Mouse (Mus musculus): Measurements from ENCODE around the gene Cacna2d3. TPM values are rescaled to one million over a fixed set of nuclear protein-coding genes. Genes with fewer than 3 reads are reported as not detected.

Cacna2d3 gene
- polyA plus RNA-seq, 1 experiment from 2014 or later: 42.0 TPM

DNA sequence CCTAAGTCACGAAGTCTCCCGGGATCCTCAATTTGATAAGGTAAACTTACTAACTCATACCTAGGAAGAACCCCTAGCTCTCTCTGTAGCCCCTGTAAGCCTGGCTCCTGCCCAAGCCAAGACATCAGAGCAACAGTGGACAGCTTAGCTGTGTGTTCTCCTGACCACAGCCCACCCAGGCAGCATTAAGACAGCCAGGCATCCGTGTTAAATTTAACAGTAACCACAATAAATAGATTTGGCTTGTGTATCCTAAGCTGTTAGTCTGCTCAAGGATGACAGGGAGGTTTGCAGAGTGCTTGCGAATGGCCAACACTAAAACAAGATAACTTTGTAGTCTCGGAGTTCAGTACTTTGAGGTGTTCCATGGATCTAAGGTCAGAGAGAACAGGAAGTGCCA, 768.3 kb downstream of the Cacna2d3 start:
- H3K4me2 ChIP-seq: no peak overlapping the region
- H3K9ac ChIP-seq: no peak overlapping the region
- H3K4me1 ChIP-seq (replicated peaks): peaks cover 40% of the 10 kb centered on the region
- WGBS: 76% methylated on average over 5 of the region's 5 CpGs
- no peaks in the 10 kb centered on the region for H3K27me3 ChIP-seq
- H3K36me3 ChIP-seq: no peaks in the 10 kb centered on the region
- no peaks in the 10 kb centered on the region for H3K9me3 ChIP-seq
- H3K4me3 ChIP-seq: no peak overlapping the region
- ATAC-seq (ENCODE audit: low FRiP score): no peak
- H3K27ac ChIP-seq: no peak overlapping the region

DNA sequence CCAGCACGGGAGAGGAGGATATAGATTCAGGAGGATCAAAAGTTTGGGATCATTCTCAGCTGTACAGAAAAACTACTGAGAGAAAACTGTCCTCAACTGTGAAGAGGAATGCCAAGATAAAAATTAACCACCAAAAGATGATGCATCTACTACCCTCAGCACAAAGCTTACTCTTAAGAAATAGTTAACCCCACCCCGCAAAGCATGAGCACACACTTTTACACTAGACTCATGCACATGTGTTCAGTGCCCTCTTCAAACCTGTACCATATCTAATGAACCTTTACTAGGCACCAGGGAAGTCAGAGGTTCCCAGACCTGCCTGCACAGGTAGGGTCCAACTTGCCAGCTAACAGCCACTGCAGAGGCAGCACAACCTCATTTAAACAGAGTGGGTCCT, 771.2 kb downstream of the Cacna2d3 start:
- H3K4me3 ChIP-seq: no peak overlapping the region
- H3K27ac ChIP-seq: no peak overlapping the region
- no peak for ATAC-seq (ENCODE audit: low FRiP score)
- no peaks in the 10 kb centered on the region for H3K27me3 ChIP-seq
- peaks cover 32% of the 10 kb centered on the region for H3K4me1 ChIP-seq (replicated peaks)
- no peak overlapping the region for H3K4me2 ChIP-seq
- no peaks in the 10 kb centered on the region for H3K9me3 ChIP-seq
- no peak overlapping the region for H3K9ac ChIP-seq
- H3K36me3 ChIP-seq: no peaks in the 10 kb centered on the region
- WGBS: 87% methylated on average over 2 of the region's 2 CpGs

DNA sequence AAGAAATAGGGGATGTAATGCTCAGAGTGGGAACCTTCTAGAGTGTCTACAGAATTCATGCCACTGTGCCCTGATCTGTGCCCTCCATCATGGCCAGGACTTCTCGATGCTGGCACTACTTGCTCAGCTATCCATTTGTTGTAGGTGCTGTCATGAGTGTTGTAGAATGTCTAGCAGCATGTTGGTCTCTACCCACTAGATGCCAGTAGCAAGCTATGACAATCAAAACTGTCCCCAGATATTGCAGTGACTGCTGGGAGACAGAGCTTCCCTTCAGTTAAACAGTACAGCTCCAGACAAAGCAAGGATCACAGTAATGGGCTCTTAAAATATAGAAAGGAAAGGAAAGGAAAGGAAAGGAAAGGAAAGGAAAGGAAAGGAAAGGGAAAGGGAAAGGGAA, 771.9 kb downstream of the Cacna2d3 start:
- Histone ChIP-seq H3K36me3 (no peaks in the 10 kb centered on the region), H3K4me1 (replicated peaks) (peaks cover 26% of the 10 kb centered on the region), H3K9me3 (no peaks in the 10 kb centered on the region), H3K9ac (no peak overlapping the region), H3K4me3 (no peak overlapping the region), H3K27ac (no peak overlapping the region), H3K27me3 (no peaks in the 10 kb centered on the region), H3K4me2 (no peak overlapping the region)
- WGBS: 93% methylated on average over 1 of the region's 1 CpGs
- no peak for ATAC-seq (ENCODE audit: low FRiP score)

DNA sequence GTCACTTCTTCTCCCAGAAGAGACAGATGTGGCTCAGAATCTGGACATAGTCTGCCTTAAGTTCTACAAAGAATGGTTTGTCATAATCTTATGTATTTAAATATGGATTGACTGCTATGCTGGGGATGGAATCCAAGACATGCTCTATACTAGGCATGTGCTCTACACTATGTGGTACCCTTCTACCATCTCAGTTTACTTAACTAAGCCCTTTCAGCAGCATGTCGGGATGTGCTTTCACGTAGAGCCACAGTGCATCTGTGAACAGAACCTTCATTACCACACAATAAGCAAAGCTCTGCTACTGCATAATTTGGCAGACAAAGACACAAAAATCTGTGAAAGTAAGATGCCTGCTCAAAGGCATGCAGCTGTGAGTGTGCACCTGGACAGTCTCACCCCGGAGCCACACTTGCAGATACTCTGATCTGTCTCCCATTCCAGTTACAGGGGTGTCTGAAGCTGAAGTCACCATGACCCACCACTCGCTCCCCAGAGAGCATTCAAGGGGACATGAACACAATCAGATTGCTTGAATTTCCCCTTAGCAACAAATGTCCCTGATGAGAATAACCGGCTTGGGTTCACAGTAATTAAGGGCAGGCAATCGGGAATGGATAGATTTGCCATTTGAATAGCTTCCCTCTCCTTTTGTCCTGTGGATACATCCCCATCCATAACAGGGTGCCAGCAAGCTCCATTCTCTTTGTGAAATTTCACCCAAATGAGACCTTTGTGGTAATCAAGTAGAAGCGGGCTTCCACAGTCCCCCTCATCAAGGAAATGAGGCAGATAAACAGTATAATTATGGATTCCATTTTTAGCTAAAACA, 773.4 kb downstream of the Cacna2d3 start:
- H3K36me3 ChIP-seq: no peaks in the 10 kb centered on the region
- no peak overlapping the region for H3K4me3 ChIP-seq
- no peak for ATAC-seq (ENCODE audit: low FRiP score)
- H3K27ac ChIP-seq: peak overlapping the region; percentile 70
- WGBS: 31% methylated on average over 7 of the region's 7 CpGs
- no peaks in the 10 kb centered on the region for H3K27me3 ChIP-seq
- no peak overlapping the region for H3K4me2 ChIP-seq
- H3K4me1 ChIP-seq (replicated peaks): peaks cover 18% of the 10 kb centered on the region
- H3K9ac ChIP-seq: no peak overlapping the region
- no peaks in the 10 kb centered on the region for H3K9me3 ChIP-seq

DNA sequence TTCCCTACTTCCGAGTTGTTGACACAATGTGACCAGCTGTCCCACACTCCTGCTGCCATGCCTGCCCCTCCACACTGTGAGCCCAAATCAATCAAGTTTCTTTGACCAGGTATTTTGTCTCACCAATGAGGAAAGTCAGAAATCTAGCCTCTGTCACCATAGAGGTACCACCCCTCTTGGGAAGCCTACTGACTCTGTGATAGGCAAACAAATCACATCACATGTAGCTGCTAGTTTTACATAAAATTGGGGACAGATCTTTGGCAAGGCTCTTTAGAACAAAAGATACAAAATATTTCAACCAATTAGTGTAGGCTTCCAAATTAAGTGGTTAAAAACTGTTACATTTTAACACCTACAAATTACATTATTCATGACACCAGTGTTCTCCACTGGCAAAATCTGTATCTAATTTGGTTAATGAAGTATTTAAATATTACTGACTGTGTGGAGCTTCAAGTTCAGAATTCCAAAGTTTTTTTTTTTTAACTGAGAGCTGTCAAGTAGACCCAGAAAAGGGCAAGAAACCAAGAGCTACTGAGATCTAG, 788.8 kb downstream of the Cacna2d3 start:
- H3K36me3 ChIP-seq: no peaks in the 10 kb centered on the region
- no peak overlapping the region for H3K27ac ChIP-seq
- H3K9me3 ChIP-seq: no peaks in the 10 kb centered on the region
- H3K9ac ChIP-seq: no peak overlapping the region
- no peaks in the 10 kb centered on the region for H3K27me3 ChIP-seq
- 86% methylated on average over 1 of the region's 1 CpGs for WGBS
- H3K4me3 ChIP-seq: no peak overlapping the region
- H3K4me2 ChIP-seq: no peak overlapping the region
- H3K4me1 ChIP-seq (replicated peaks): no peaks in the 10 kb centered on the region
- no peak for ATAC-seq (ENCODE audit: low FRiP score)

DNA sequence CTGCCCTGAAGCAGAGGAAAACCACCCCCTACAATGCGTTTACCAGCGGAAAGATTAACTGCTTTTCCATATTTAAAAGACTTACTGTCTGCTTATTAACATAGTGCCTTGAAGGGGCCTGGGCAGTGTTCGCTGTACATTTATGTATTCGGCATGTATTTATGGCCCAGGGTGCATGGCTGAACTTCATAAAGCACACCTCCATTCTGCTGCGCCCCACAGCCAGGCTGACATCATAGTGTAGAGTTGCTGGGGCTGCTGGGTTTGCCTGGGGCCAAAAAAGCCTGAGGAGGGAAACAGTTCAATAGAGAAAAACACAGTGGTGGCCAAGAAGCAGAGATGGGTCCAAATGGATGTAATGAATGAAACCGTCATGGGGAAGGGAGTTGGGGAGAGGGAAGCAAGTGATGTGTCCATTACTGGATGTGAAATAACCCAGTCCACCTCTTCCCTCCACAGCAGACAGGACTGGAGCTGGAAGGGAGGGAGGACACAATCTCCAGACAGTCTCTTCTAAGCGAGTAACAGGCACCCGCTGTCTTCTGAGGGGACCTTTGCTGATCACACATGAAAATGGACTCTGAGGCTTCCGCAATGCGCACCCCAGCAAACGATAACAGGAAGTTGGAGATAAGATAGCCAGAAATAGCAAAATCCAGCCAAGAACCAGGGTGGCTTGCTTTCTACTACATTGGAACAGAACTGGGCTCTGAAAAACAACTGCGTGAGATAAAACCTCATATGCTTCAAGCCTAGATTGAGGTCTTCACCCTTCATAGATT, 798.3 kb downstream of the Cacna2d3 start:
- Histone ChIP-seq H3K4me2 (no peak overlapping the region), H3K36me3 (no peaks in the 10 kb centered on the region), H3K4me1 (replicated peaks) (no peaks in the 10 kb centered on the region), H3K9ac (no peak overlapping the region), H3K4me3 (no peak overlapping the region), H3K9me3 (no peaks in the 10 kb centered on the region), H3K27me3 (no peaks in the 10 kb centered on the region), H3K27ac (no peak overlapping the region)
- ATAC-seq (ENCODE audit: low FRiP score): no peak
- WGBS: 84% methylated on average over 12 of the region's 12 CpGs

DNA sequence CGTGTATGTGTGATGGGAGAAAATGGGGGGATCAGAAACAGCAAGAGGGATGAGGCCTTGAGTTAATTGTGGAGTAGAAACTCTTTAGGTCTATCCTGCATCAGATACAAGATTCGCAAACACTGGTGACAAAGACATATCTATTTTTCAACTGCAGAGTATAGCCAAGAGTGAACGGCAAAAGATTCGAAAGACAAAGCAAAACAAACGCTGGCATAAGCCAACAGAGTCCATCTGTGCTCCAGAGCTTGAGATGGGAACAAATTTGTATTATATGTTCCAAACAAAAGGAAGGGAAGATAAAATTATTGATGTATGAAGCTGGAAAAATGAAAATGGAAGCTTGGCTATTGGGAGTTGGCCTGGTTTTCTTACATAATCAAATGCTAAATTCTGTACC, 802.8 kb downstream of the Cacna2d3 start:
- H3K9me3 ChIP-seq: no peaks in the 10 kb centered on the region
- H3K4me3 ChIP-seq: no peak overlapping the region
- H3K4me1 ChIP-seq (replicated peaks): no peaks in the 10 kb centered on the region
- no peaks in the 10 kb centered on the region for H3K27me3 ChIP-seq
- no peak overlapping the region for H3K4me2 ChIP-seq
- ATAC-seq (ENCODE audit: low FRiP score): no peak
- no peak overlapping the region for H3K27ac ChIP-seq
- WGBS: 85% methylated on average over 5 of the region's 5 CpGs
- no peaks in the 10 kb centered on the region for H3K36me3 ChIP-seq
- H3K9ac ChIP-seq: no peak overlapping the region

DNA sequence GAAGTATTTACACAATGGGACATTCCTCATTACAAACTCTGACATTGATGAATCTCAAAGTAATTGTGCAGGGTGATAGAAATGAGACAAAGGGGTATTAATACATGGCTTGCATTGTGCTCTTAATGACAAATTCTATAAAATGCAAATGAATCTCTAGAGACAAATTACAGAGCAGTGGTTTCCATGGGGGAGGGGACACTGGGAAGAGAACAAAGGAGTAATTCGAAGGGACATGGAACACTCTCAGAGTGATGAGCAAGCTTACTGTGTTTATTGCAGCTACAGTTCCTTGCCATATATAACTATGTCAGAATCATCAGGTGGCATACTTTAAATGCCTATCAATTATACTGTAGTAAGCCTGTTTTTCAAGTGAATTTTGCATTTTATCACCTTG, 806.7 kb downstream of the Cacna2d3 start:
- no peak overlapping the region for H3K9ac ChIP-seq
- H3K4me1 ChIP-seq (replicated peaks): no peaks in the 10 kb centered on the region
- no peaks in the 10 kb centered on the region for H3K27me3 ChIP-seq
- H3K36me3 ChIP-seq: no peaks in the 10 kb centered on the region
- no peak overlapping the region for H3K4me3 ChIP-seq
- no peak overlapping the region for H3K27ac ChIP-seq
- H3K4me2 ChIP-seq: no peak overlapping the region
- WGBS: 17% methylated on average over 1 of the region's 1 CpGs
- no peaks in the 10 kb centered on the region for H3K9me3 ChIP-seq
- no peak for ATAC-seq (ENCODE audit: low FRiP score)

DNA sequence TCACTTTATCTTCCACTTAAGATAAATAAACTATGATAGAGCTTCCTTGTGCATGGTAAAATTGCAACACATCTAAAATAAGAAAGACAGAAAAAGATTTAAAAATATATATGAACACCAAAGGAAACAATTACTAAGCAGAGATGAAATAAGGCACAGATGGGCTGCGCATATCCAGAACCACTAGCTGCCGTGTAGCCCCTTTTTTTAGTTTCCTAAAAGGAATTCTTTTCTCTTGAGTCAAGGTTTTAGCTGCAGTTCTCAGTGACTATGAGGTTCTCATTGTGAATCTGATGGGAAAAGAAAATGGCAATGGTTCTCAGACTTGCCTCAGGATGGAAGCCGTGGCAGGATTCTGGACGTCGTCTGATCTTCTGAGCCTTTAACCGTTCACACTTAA, 814.0 kb downstream of the Cacna2d3 start:
- Histone ChIP-seq H3K27ac (no peak overlapping the region), H3K9ac (no peak overlapping the region), H3K36me3 (no peaks in the 10 kb centered on the region), H3K4me2 (no peak overlapping the region), H3K27me3 (no peaks in the 10 kb centered on the region), H3K4me1 (replicated peaks) (no peaks in the 10 kb centered on the region), H3K9me3 (no peaks in the 10 kb centered on the region), H3K4me3 (no peak overlapping the region)
- ATAC-seq (ENCODE audit: low FRiP score): no peak
- WGBS: 91% methylated on average over 6 of the region's 6 CpGs

DNA sequence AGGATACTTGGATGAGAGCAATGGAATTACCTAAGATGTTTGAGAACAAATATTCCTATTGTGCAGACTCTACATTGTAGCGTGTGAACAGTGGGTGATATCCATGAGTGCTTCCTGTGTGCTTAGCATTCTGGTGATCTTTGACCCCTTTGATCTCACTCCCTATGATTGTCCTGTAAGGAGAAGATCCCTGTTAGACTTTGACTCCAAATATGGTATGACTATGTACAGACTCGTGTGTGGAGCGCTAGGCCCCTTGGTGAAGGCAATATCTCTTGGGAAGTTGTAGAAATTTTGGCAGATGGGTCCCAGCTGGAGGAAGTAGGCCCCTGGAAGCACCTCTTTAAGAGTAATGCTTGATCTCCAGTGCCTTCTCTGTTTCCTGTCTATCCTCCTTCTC, 829.1 kb downstream of the Cacna2d3 start:
- H3K9me3 ChIP-seq: no peaks in the 10 kb centered on the region
- no peak overlapping the region for H3K27ac ChIP-seq
- H3K4me2 ChIP-seq: no peak overlapping the region
- WGBS: 68% methylated on average over 3 of the region's 3 CpGs
- no peak overlapping the region for H3K4me3 ChIP-seq
- no peak for ATAC-seq (ENCODE audit: low FRiP score)
- H3K4me1 ChIP-seq (replicated peaks): no peaks in the 10 kb centered on the region
- no peaks in the 10 kb centered on the region for H3K36me3 ChIP-seq
- H3K9ac ChIP-seq: no peak overlapping the region
- no peaks in the 10 kb centered on the region for H3K27me3 ChIP-seq

DNA sequence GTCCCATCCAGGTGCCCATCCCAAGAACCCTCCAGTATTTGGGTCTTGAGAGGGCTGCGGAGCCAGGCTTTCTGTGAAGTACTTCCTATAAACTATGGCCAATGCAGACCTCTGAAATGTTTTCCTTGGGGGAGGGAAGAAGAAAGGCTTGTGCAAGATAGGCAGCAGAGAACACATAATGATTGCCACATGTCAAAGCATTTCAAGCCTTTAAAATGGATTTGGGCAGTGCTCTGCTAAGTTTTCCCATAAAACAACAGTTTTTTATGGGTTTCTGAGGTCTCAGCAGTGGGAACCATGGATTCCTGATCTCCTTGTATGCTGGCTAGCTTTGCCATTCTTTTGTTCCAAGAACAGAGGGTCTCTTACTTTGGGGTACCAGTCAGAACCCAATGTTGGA, 834.3 kb downstream of the Cacna2d3 start:
- H3K4me2 ChIP-seq: no peak overlapping the region
- H3K9me3 ChIP-seq: no peaks in the 10 kb centered on the region
- no peak for ATAC-seq (ENCODE audit: low FRiP score)
- H3K27ac ChIP-seq: no peak overlapping the region
- no peak overlapping the region for H3K4me3 ChIP-seq
- H3K4me1 ChIP-seq (replicated peaks): no peaks in the 10 kb centered on the region
- no peaks in the 10 kb centered on the region for H3K27me3 ChIP-seq
- WGBS: 97% methylated on average over 1 of the region's 1 CpGs
- no peaks in the 10 kb centered on the region for H3K36me3 ChIP-seq
- no peak overlapping the region for H3K9ac ChIP-seq

DNA sequence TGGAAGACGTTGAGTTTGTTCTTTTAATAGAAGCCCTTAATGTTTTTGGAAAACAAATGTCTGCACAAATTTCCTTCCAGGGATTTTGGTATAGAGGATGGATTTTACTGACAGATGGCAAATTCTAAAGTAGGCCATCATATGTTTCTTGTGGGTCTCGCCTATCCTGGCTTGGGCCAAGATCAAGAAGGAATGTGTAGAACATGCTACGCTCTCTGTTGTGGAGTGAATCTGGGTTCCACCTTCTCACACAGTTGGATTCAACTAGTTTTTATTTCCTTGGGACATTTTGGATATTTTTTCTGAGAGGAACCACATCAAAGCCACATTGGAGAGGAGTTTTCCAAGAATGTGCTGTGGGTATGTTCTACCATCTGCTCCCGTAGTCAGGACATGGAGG, 835.0 kb downstream of the Cacna2d3 start:
- no peak overlapping the region for H3K4me3 ChIP-seq
- H3K9me3 ChIP-seq: no peaks in the 10 kb centered on the region
- H3K9ac ChIP-seq: no peak overlapping the region
- H3K4me1 ChIP-seq (replicated peaks): no peaks in the 10 kb centered on the region
- H3K27ac ChIP-seq: no peak overlapping the region
- ATAC-seq (ENCODE audit: low FRiP score): no peak
- H3K36me3 ChIP-seq: no peaks in the 10 kb centered on the region
- H3K4me2 ChIP-seq: no peak overlapping the region
- WGBS: 96% methylated on average over 4 of the region's 4 CpGs
- H3K27me3 ChIP-seq: no peaks in the 10 kb centered on the region
